Mouse (Mus musculus) myocyte (in vitro differentiated cells): ENCODE data around the gene C8b.

Experiments
- CEBPB ChIP-seq: IDR thresholded peaks from 2 replicates; pipeline ENCODE4 v1.6.1; 2011; ENCODE audit warnings: mild to moderate bottlenecking, moderate library complexity; ENCODE audit not compliant: poor library complexity, insufficient read depth, severe bottlenecking
- E2F4 ChIP-seq: IDR thresholded peaks from one replicate; pipeline ENCODE4 v1.6.1; 2011; ENCODE audit warnings: mild to moderate bottlenecking, control low read depth, moderate library complexity; ENCODE audit not compliant: insufficient read depth
- MAX ChIP-seq: IDR thresholded peaks from one replicate; pipeline ENCODE4 v1.6.1; 2011; ENCODE audit warnings: low read depth, mild to moderate bottlenecking, control low read depth
- MYOD1 ChIP-seq, 3 experiments: IDR thresholded peaks; one replicate each; pipeline ENCODE4 v1.6.1; 2011; ENCODE audit warnings: control low read depth in 2 of 3, low read depth in 2 of 3, mild to moderate bottlenecking in 2 of 3, moderate library complexity in 1 of 3; ENCODE audit not compliant: insufficient read length in 2 of 3, control insufficient read depth in 1 of 3
- MYOG ChIP-seq, 3 experiments: IDR thresholded peaks; one replicate each; pipeline ENCODE4 v1.6.1; 2011; ENCODE audit warnings: control low read depth in 2 of 3, low read depth in 2 of 3, mild to moderate bottlenecking in 2 of 3; ENCODE audit not compliant: insufficient read length in 2 of 3, control insufficient read depth in 1 of 3, insufficient read depth in 1 of 3
- POLR2A ChIP-seq: IDR thresholded peaks from one replicate; pipeline ENCODE4 v1.6.1; 2011; ENCODE audit warnings: low read depth, mild to moderate bottlenecking, control low read depth, moderate library complexity; ENCODE audit not compliant: insufficient read length
- POLR2AphosphoS2 ChIP-seq: IDR thresholded peaks from one replicate; pipeline ENCODE4 v1.6.1; 2011; ENCODE audit warnings: low read depth, control low read depth; ENCODE audit not compliant: insufficient read length
- SRF ChIP-seq: IDR thresholded peaks from one replicate; pipeline ENCODE4 v1.6.1; 2011; ENCODE audit warnings: low read depth; ENCODE audit not compliant: control insufficient read depth, insufficient read length
- USF1 ChIP-seq: IDR thresholded peaks from one replicate; pipeline ENCODE4 v1.6.1; 2011; ENCODE audit warnings: low read depth, mild to moderate bottlenecking, control low read depth, moderate library complexity

DNA sequence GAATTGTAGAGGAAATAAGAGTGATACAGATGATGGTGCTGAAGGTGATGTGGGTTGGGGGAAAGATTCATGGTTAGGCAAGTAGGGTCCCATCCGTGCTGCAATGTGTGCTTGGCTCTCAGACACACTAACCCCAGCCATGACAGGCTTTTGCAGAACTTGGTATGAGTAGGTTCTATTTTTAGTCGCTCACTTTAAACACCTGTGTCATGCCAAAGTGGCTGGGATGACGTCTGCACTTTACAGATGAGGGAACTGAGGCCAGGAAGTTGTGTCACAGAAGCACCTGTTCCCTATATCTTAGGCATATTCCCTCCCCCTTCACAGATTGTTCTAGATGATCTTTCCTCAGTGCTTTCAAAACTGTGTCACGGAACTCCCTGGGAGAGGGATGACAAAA lies 16.2 kb downstream of the C8b start:
- TF ChIP-seq E2F4 (no peak), USF1 (no peak), POLR2A (no peak), MYOG (IDR thresholded peaks at IDR 0.05; ENCODE audit: control insufficient read depth in 1 of 3, insufficient read depth in 1 of 3, insufficient read length in 2 of 3, low read depth in 2 of 3) (no peak), SRF (no peak), POLR2AphosphoS2 (no peak), MYOD1 (IDR thresholded peaks at IDR 0.05; ENCODE audit: control insufficient read depth in 1 of 3, insufficient read length in 2 of 3, low read depth in 2 of 3) (no peak), MAX (no peak), CEBPB (no peak)
